Mouse (Mus musculus) cerebellum, postnatal 36 days (tissue): Measurements from ENCODE around the gene Eif3g.

Experiments
- DNase-seq, 2 experiments: peaks; one replicate each; pipeline ENCODE4 v3.0.0; 2021 to 2022; ENCODE audit warnings: mixed read lengths in 2 of 2

Gene Eif3g

GRCm38 (mm10) chr9:20857131-20857530, 41.3 kb downstream of the Eif3g start:
- DNase-seq, result no peak

- DNase-seq, result no peak
Measured at GRCm38 (mm10) chr9:20850179-20850578, 48.2 kb downstream of the Eif3g start.
